Mouse (Mus musculus) yolk sac, embryonic 10.5 days (tissue): ENCODE results near the gene Foxp1.

Source experiments
- DNase-seq: peaks from one replicate; pipeline ENCODE4 v3.0.0-alpha.2; 2017; ENCODE audit warnings: low spot score

Gene Foxp1

DNA sequence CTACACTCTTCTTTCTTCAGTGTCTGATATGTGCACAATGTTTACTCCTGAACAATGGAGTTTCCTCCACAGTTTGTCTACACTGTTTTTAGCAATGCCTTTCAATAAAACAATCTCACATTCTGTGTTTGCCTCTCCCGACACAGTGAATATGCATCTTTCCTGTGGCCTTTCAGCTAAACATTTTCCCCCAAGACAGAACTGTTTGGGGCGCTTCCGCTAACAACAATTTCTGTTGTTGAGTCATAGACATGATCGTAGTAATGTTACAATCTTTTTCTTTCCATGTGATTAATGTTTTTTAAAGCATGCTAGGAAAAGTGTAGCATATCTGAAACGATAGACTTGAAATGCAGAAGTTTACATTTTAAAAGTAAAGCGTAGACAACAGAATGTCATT is 194.4 kb downstream of the Foxp1 start:
- DNase-seq, result no peak

DNA sequence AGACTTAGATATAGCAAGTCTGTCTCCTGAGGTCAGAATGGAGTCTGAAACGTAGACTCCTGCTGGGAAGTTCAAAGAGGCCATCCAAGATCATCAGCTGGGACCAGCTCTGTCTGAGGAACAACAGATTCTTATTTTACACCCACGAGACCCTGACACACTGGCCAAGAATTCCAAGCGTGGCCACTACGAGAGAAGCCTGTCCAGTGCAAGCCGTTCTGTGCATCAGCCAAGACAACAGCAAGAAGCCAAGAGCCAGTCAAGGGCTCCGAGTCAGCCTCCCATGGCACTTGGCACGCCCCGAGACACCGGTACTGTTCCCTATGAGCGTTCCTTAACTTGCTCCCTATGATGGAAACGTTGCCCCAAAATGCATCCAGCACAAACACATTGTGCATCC is 194.8 kb downstream of the Foxp1 start:
- no peak for DNase-seq

DNA sequence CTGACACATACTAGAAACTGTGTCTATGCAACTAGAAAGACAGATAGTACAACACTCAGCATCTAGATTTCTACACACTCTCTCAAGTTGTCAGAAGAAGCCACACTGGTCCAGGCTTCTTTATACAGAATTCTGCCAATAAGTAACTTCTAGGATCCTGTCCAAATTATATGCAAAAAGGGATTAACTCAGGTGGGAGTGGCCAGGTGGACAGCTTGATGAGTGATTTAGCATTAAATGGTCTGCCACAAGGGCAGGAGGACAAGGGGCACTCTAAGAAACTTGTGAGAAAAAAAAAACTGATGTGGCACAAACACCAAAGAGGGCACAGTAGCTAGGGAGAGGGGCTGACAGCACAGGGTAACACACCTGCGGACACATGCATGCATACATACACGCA is 196.6 kb downstream of the Foxp1 start:
- no peak for DNase-seq

DNA sequence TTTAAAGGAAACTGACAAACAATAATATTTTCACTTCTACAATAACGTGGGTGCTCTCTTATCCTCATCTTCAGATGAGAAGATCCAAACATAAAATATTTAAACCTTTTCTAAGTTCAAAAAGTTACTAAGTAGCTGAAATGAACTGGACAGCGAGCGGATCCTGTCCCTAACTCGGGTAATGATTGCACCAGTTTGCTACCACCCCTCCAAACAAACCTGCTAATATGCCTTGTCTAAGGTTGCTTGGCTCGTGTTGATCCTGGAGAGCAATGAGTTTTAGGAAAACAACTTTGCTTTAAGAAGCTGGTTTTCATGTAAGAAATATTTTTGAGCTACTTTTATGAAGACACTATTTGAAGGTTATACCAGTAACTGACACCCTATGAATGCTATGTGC is 197.1 kb downstream of the Foxp1 start:
- no peak for DNase-seq

DNA sequence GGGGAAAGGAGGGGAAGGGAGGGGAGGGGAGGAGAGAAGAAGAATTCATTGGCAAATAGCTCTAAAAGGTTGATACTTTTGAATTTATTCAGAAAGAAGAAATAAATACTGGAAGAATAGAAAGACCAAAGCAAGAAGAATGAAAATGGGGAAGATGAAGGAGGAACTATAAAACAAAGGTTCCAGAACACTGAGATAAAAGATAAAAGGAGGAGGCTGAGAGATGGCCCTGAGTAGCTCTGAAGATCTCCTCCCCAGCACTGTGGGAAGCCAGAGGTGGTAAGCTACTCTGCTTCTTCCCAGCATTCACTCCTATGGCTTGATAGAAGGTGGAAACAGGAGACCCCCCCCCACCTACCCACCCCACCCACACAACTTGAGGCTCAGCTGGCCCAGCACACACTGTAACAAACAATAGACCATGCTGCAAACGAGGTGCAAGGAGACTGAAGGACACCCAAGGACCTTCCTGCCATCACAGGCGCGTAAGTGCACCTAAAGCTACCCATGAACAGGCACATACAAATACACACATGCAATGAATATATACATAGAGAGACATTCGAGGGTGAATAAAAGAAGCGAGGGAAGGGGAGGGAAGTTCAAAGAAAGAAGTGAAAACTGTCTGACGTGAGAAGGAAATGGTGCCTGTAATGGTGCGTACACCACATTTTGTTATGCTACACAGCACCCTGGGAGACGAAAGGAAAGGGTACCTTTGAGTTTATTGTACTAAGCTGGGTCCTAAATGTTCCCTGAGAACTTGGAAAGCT is 200.2 kb downstream of the Foxp1 start:
- no peak for DNase-seq

DNA sequence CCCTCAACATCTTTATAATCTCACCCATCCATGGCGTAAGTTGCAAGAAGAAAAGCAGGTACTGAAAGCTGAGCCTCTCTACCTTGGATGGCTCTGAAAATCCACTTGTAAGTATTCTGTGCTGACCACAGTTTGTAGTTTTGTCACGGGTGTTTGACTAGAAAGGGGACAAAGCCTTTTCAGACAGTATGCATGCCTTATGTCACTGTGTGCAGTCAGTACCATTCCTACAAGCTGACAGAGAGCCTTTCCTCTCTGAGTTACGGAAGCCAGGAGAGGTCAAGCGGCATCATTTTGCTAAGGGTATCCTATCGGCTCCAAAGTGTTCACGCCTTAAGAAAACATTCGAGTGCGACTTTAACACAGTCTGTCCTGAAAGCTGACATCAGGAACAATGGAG is 202.1 kb downstream of the Foxp1 start:
- no peak for DNase-seq

DNA sequence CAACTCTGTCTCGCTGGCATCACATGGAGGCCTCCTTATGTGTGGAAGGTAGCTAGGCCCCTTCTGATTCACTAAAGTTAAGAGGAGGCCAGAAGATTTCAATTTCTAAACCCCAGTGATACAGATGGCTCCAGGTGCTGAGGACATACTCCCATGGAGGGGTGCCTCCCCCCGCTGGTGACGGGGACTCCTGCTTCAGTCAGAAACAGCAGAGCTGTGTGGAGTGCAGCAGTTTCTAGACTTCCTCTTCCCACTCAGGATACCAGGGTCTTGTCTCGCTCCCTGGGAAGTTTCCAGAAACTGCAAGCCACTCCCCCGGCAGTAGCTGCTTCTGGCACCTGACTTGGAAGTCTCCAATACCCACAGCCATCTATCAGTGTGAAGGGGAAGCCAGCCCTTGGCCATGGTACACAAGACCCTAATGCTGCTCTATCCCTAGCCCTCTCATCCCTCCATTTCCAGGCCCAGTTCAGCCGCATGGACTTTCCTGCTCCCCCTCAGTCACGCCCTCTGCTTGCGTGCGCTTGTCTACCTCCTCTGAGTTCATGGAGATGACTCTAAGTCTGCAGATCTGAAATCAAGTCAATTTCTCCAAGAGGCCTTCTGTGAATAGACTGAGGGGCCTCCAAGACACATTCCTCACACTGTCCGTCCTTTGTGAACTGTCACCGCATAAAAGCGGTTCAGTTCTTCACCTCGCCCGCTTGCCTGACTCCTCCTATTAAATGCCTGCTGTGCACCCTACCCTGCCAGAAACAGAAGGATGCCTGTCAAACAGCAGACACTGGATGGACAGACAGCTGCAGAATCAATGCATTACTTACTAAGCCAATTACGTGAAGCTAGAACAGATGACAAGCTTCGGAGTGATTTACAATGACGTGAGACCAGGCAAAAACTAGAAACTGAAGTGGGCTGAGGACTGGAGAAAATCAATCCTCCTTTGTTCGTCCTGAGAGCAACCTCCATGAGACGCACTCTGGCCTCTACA is 202.8 kb downstream of the Foxp1 start:
- no peak for DNase-seq

DNA sequence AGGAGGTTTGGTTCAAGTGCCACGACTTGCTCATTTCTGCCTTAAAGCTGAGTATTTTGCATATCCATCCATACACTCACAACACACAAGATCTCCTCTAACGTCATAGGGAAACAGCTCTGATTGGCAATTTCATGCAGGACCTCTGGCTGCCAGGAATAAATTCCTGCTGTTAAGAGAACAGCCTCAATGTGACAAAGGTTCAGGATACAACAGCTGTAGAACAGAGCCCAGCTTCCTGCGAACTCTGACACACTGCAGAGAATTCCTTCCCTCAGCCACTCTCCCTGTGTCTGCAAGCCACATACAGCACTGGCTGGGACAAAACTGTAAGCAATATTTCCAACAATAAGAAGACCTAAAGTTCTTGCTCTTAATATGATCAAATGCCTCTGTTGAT is 207.8 kb downstream of the Foxp1 start:
- DNase-seq, result no peak

DNA sequence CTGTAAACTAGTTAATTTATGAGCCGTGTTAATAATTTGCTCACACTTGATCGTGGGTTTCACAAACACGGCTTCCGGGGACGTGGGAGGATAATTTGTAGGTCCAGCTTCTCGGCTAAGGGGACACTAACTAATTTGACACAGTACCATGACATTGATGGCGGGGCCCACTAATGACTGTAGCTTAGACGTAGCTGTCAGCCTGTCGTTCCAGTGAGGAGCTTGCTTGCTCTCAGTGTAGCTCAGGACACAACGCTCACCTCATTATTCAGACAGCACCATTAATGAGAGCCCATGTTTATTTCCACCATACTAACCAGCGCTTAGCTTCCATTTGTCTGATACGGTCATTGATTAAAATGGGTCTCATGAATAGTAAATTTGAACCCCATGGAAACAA is 212.0 kb downstream of the Foxp1 start:
- DNase-seq, result no peak

DNA sequence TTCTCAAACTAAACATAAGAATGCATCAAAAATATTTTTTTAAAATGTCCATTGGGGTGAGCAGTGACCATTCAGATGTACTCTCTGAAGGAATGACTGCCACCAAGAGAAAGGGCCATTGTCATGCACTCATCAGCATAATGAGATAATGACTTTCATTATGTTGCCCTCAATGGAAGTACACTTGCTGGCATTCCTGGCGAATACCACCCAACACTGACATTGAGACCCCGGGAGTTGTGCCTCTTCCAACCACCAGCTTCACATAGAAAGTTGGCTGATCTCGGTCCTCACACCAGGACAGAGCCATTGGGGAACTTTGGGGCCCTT is 212.4 kb downstream of the Foxp1 start:
- no peak for DNase-seq

DNA sequence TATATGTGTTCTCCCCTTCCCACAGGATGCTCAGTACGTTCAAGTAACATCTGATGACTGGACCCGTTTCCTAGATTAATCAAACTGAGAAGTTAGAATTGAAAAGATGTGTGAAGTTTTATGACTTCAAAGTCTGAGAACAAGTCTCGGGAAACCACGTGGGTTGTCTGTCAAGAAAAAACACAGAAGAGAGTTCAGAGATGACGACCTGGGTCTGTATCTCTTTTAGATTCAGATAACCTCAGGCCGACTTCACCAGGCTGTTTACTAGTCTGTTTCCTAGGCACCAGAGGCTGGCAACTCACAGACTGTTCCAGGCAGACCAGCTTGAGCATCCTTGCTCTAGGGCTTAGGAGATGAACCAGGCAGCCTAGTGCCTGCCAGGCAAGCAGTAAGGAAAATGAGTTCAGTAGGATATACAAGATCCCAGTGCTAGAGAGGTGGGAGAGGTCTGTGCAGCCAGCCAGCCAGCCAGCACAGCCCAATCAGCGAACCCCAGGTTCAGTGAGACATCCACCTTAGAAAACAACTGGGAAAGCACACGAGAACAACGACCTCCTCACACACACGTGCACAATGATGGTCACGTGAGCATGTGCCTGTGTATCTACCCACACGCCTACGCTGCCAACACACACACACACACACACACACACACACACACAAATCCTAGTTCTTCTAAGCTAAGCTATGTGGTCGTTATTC is 212.9 kb downstream of the Foxp1 start:
- DNase-seq, result no peak

DNA sequence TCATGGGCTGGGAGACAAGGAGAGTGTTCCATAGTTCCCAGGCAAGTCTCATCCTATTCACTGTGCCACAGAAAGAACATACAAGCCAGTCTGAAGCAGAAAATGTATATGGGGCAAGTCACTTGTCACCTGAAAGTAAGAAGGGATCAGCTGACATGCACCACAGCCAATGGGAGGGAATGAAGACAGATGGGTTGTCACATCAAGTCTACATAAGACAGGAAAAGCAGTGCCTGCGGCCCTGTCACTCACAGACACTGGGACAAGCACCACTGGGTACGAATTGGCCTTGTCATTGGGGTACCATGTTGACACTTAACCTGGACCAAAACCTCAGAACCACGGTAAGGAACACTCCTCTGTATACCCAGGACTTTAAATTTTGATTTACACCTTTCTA is 216.8 kb downstream of the Foxp1 start:
- DNase-seq, result no peak

DNA sequence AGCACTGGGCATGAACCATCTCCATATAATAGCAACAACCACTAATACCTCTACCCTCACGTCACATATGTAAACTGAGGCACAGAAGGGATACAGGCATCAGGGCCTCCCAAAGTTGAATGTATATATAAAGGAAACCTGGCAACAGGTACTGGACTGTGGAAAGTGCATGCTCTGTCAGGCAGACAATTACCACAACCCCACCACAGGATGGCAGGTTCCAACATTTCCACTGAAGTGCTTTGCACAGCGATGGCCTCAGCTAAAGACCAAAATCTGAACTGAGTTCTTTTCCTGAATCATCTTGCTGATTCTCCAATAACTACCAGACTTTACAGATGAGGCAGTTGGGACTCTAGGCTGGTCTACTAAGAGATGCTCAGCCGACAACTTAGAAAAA is 217.3 kb downstream of the Foxp1 start:
- DNase-seq, result no peak

DNA sequence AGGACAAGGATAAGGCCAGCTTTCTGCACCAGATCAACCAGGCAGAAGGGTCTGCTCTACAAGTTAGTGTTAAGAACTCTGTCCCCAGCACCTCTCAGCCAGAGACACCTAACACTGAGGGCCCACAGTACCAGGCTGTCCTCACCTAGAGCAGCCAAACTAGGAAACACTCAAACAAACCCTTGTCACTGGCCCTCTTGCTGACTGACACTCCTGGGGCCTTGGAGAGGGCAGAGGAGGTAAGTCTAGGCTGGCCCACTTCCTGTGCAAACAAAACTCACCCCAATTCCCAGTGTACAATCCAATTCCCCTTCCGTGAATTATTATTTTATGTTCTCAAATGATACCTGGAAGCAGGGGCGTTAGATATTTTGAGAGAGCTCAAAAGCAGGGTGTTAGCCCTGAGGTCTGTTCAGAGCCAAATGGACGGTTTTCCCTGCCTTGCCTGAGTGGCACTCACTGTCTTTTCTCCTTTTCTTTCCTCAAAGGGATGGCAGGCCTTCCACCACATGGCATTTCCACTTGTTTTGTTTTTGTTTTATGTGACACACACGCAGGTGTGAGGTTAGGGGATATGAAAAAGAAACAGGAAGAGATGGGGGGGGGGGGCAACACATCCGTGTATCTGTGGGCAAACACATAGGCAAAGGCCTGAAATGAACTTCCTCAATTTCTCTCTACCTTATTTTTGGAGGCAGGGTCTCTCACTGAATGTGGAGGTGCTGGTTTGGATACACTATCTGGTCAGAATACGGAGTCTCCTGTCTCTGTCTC is 219.7 kb downstream of the Foxp1 start:
- no peak for DNase-seq

DNA sequence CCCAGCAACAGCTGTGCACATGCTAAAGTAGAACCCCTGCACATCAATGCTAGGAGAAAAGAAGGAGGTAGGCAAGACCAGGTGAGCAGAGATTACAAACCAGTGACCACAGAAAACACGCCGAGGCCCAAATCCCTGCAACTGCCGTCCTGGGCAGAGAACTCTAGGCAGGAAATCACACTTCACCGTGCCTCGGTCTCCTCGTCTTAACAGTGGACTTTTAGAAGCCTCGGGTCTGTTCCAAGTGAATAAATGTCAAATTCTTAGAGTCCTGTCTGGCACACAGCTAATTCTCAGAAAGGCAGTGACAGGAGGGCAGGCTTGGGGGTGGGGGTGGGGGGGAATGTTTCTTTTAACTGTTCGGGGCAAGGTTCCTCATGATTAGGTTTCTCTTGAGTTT is 220.6 kb downstream of the Foxp1 start:
- peak; percentile 30 for DNase-seq

DNA sequence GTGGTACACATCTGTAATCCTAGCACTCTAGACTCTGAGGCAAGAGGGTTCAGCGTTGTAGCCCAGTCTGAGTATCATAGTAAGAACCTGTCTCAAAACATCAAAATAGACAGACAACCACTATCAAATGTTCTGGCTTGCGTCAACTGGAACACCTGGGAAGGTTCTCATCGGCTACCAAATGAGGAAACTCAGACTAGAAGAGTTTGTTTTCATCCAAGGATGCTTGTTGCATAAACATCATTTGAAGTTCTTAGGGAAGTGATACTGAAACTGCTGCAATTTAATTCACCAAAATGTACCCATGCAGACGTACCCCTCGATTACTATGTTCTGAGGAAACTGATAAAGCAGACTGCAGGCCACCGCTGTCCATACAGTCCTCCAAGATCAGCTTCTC is 222.3 kb downstream of the Foxp1 start:
- DNase-seq, result no peak

DNA sequence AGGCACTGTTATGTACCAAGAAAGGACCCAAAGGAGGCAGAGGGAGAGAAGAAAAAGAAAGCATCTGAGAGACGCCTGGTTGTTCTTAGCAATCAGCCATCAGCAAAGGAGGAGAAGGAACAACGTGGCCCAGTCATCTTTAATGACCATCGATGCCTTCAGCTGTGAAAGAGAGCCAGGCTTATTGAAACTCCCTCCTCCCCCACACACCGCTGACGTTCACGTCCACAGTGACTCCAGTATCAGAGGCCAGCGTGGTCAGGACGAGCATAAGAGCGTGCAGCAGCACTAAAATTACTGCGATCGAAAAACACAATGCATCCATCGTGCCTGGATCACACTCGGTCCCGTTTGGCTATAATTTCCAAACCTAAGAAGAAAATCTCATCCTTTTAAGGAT is 223.3 kb downstream of the Foxp1 start:
- DNase-seq, result no peak

DNA sequence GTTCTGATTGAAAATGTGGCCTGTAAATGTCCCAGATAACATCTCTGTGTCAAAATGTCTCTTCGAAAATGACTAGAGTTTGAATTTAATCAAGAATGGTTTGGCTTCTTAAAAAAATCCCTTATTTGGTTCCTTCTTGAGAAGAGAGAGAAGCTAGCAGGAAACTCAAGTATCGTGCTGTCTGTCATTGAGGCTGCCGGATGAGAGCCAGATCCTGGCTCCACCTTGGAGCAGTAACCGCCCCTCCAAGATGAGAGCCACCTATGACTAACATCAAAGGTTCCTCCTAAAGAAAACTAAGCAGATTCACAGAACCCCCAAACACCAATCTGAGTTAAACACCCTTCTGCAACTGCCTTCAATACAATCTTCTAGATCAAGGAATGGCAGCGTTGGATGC is 225.0 kb downstream of the Foxp1 start:
- DNase-seq, result no peak

DNA sequence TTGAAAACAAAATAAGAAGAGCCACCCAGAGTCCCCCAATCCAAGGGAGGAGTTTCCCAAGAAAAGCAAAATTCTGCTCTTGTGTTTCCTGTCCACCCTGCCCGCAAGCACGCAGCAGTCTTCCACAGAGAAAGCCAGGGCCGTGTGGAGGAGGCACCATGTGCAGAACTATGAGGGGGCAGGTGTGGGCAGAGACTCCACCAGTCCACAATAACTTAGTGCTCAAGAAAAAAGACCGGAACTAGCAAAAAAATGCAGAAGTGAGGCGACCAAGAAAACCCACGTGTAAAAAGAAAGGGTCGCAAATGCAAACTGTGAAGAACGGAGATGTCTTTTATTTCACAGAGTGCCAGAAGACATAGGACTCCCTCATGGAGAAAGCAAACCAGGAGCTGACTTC is 227.0 kb downstream of the Foxp1 start:
- DNase-seq, result no peak

DNA sequence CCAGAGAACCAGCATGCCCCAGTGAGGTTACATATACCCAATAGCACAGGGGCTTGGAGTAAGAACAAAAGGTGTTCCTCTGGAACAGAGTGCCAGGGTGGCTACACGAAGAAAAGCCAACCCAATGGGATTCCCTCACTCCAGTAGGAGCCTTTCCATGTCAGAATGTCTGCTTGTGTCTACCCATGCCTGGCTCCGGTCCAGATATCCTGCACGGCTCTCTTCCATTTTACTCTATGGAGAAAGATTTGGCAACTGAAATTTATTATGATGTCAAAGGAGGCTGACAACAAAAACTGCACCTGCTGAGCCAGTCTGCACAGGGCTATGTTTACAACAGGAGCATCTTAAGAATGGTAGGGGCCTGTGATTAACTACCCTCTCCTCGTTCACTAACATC is 233.3 kb downstream of the Foxp1 start:
- no peak for DNase-seq

DNA sequence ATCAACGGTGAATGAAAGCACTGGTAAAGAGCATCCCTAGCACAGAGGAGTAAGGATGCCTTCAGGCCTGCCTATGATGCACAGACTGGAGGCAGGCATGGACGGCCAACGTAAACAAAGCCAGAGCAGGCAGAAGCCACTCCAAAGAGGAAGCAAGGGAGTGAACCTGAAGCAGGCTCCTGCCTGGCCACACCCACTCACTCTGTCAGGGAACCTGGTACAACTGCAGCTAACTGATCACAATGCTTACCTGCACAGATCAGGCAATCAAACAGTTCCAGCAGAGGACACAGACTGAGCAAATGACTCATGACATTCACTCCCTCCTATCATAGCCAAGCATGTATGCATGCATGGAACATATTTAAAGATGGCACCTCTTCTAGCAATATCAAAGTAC is 237.5 kb downstream of the Foxp1 start:
- no peak for DNase-seq

DNA sequence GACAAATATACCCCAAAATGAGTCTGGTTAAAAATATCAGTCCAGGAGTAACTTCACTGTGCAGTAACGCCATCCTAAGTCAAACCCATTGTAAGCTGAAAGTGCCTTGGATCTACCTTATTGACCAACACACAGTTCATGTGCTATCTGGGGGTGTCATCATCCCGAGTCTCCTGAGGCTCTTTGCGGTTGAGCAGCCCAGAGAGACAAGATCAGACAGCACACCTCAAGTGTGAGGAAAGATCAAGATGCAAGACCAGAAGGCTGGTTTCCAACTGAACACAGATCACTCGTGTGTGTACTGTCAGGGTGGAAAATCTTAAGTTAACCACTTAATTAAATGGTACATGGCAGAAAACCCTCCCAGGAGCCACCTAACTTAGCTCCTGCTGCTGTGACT is 238.5 kb downstream of the Foxp1 start:
- DNase-seq, result no peak
